Mouse (Mus musculus) bone marrow macrophage, adult 2 months (primary cell): Measurements from ENCODE around the gene Gna11. TPM values are rescaled to one million over a fixed set of nuclear protein-coding genes. Genes with fewer than 3 reads are reported as not detected.

Experiments used
- H3K27ac ChIP-seq: 2 replicates; pipeline ENCODE4 v1.5.1; 2012; ENCODE audit warnings: low read depth, low read length; ENCODE audit not compliant: insufficient read depth
- H3K4me1 ChIP-seq: 2 replicates; pipeline ENCODE4 v1.6.1; 2012; ENCODE audit warnings: low read length; ENCODE audit not compliant: control insufficient read depth, insufficient read depth
- H3K4me3 ChIP-seq: 2 replicates; pipeline ENCODE4 v1.5.1; 2012; ENCODE audit warnings: mild to moderate bottlenecking, low read length, moderate library complexity; ENCODE audit not compliant: insufficient read depth
- CTCF ChIP-seq: IDR thresholded peaks from 2 replicates; pipeline ENCODE4 v1.5.1; 2012; ENCODE audit warnings: low read depth, mild to moderate bottlenecking, low read length, moderate library complexity
- POLR2A ChIP-seq: IDR thresholded peaks from 2 replicates; pipeline ENCODE4 v1.6.1; 2012; ENCODE audit warnings: mild to moderate bottlenecking, low read depth, low read length, borderline replicate concordance
- polyA plus RNA-seq: library from polyadenylated mRNA; stranded (reverse); fragments of >200 nt; gene quantifications from 2 replicates; pipeline ENCODE4 v1.2.4, GENCODE M21; 2012; ENCODE audit not compliant: missing spikeins, insufficient read depth, insufficient read length

Gna11 gene
- polyA plus RNA-seq, 1 experiment = 10.5 TPM

DNA sequence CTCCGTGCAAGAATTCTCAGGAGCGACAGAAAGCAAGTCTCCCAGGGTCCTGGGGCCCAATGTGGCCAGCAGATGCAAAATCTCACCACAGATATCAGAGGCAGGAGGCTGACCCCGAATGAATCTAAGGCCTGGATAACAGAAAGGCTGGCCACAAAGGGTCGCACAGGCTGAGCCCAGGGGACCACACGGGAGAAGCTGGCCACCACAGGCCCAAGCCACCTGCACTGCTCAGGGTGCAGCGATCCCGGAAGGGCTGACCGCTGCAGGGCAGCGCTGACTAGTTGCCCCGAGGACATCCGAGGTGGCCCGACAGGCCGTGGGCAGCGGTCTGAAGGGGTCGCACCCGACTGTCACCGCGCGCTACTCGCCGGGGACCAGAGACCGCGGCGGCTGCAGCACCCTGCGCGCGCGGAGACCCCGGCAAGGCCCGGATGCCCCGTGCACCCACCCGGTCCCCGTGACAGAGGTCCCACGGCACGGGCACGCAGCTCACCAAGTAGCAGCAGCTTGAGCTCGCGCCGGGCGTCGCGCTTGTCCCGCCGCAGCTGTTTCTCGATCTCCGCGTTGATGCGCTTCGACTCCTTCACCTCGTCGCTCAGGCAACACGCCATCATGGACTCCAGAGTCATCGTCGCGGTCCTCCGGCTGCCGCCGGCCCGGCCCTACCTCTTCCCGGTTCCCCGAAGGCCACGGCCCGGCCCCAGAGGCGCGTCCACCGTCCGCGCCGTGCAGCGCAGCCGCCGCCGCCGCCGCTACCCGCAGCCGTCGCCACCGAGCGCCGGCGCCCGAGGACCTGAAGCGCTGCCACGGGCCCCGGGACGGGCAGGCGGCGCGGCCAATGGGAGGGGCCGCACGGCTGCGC lies 462 bp downstream of the Gna11 start:
- Histone ChIP-seq H3K4me3 (peak overlapping the region; percentile 98), H3K4me1 (peaks cover 18% of the 10 kb centered on the region), H3K27ac (peak overlapping the region; percentile 26; the same call in 1 of the 2 replicates)
- TF ChIP-seq CTCF = no peak
- no peak for TF ChIP-seq POLR2A

DNA sequence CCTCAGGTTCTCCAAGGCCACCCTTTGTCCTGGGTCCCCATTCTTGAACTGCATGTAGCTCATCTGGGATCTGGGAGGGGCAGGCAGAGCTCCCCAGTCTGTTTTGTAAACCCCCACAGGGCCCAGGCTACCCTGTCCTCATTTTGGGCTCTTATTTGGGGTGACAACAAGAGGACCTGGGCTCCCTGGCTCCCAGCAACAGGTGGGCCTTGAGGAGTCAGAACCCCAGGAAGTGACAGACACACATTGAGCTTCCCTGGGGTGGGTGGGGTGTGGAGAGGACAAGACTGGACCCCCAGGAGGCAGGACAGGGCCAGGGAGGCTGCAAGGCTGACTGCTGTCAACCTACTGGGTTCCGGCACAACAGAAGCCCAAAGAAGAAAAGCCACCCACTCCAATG lies 1.4 kb downstream of the Gna11 start:
- peaks cover 18% of the 10 kb centered on the region for H3K4me1 ChIP-seq
- H3K4me3 ChIP-seq = peak overlapping the region; percentile 98
- TF ChIP-seq POLR2A (no peak), CTCF (no peak)
- H3K27ac ChIP-seq = no peak overlapping the region

DNA sequence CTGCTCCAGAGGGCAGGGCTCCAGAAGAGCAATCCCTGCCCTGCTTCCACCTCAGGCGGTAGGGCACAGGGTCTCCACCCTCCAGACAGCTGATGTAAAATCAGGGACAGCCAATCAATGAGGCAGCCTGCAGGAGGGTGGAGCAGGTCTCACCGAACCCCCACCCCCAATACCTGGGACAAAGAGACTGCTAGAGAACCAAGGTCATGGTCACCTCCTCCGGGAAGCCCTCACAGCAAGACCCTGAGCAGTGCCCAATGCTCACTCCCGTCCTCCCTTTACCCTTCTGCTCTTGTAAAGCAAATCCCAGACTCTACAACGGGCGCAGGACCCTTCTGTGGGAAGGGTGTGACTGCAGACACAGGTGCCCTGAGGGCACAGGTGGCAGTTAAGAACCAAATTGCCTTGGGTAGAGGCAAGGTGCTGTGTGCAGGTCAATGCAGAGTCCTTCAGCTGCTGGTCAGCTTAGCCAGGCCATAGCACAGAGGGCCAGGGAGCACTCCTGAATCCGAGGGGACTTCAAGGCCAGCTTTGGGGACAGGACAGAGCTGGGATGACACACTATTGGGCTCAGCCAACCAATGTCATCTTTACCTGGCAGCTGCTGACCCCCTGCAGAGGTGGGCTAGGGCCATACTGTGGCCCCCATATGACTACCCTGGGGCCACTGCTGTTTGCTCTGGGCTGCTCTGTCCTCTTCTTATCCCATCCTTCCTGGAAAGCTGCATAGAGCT lies 2.1 kb downstream of the Gna11 start:
- Histone ChIP-seq H3K4me3 (peak overlapping the region; percentile 98; the same call in 1 of the 2 replicates), H3K4me1 (peaks cover 18% of the 10 kb centered on the region), H3K27ac (no peak overlapping the region)
- TF ChIP-seq POLR2A = no peak
- TF ChIP-seq CTCF = no peak

DNA sequence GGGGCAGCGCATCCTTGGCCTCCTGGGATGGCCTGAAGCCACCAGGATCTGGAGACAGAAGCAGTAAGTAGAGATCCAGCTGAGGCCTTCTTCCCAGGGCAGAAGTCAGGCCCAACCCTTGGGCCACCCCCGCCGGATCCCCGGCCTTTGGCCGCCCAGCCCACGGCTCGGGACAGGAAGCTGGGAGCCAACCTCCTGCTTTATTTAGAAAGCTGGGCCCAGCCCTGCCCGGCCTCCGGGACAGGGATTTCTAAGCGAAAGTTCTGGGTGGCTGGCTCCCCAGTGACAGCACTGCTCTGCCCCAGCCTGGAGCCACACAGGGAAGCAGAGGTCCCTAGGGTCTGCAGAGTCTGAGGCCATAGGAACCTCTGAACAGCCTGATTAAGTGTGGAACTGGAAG lies 3.2 kb downstream of the Gna11 start:
- H3K27ac ChIP-seq = no peak overlapping the region
- H3K4me3 ChIP-seq = no peak overlapping the region
- peaks cover 18% of the 10 kb centered on the region for H3K4me1 ChIP-seq
- no peak for TF ChIP-seq POLR2A
- TF ChIP-seq CTCF = no peak

DNA sequence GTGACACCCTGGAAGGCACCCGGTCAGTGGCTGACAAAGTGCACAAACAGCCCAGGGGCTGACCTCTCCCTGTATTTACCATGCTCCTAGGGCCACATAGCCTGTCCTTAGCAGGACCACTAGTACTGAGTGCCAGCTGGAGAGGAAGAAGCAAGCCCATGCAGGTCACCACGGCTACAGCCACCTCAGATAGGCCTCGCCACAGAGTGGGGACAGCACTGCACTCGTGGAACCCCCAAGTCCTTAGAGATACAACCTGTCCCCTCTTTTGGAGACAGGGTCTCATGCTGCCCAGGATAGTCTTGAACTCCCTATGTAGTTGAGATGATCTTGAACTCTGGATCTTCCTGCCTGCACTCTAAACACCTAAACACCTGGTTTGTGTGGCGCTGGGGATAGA lies 3.6 kb downstream of the Gna11 start:
- Histone ChIP-seq H3K4me3 (no peak overlapping the region), H3K4me1 (peaks cover 18% of the 10 kb centered on the region), H3K27ac (no peak overlapping the region)
- TF ChIP-seq POLR2A (no peak), CTCF (no peak)

DNA sequence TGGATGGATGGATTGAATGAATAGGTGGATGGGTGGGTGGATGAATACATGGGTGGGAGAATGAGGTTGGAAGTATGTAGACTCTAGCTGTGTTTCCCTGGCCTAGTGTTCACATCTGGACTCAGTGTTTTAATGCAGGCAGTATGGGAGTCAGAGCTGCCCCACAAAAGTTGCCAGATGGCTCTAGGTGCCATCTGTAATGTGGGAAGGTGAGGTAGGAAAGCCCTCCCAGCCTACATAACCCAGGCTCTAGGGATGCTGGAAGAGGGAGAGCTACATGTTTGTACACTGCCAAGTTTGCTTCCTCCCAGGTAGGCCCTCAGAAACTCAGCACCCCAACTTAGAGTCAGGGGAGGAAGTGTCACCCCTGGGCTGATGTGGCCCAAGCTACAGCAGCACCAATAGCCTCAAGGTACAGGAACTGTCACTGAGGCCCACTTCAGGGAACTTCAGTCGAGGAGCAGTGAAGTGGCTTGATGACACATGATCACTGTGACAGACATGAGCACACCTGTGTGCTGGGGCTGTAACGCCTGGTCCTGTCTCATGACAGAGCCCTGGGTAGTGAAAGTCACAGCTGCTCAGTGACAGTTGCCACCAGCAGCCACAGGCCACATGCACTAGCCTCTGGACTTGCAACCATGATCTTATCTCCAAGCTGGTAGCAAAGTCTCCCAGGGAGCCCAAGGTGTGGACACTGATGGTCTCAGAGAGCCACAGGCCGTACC lies 6.5 kb downstream of the Gna11 start:
- no peak for TF ChIP-seq CTCF
- TF ChIP-seq POLR2A = no peak
- peaks cover 15% of the 10 kb centered on the region for H3K4me1 ChIP-seq
- H3K27ac ChIP-seq = no peak overlapping the region
- H3K4me3 ChIP-seq = no peak overlapping the region

DNA sequence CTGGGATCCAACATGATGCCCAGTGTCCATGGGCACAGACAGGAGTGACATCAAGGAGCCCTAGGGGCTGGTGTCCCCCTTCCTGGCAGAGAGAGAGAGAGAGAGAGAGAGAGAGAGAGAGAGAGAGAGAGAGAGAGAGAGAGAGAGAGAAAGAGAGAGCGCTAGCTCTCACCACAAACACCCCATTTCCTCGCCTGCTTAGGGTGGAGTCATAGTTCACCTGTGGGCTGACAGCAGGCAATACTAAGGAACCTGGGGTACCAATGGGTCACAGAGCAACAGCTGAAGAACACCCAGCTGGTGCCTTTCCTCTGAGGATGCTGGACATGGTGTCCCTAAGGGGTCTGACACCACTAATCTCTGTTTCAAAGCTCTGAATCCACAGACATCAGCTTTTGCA lies 7.6 kb downstream of the Gna11 start:
- peaks cover 5% of the 10 kb centered on the region for H3K4me1 ChIP-seq
- H3K27ac ChIP-seq = no peak overlapping the region

DNA sequence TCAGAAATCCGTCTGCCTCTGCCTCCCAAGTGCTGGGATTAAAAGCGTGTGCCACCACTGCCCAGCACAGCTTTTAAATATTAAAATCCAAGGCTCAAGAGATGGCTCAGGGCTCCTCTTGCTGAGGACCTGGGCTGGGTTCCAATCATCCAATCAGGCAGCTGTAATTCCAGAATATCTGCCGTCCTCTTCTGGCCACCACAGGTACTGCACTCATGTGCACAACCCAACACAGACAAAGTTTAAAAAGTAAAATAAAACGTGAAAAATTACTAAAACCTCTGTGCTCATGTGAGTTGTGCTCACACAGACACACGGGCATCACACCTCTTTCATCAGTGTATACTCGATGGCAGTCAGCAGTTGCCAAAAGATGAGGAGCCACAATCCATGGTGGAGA lies 8.3 kb downstream of the Gna11 start:
- no peak overlapping the region for H3K27ac ChIP-seq
- H3K4me1 ChIP-seq = no peaks in the 10 kb centered on the region
- TF ChIP-seq POLR2A (no peak), CTCF (peak; percentile 40)
- no peak overlapping the region for H3K4me3 ChIP-seq

More for the DNA sequence above, 7.6 kb downstream of the Gna11 start:
- no peak overlapping the region for H3K4me3 ChIP-seq
- no peak for TF ChIP-seq POLR2A
- no peak for TF ChIP-seq CTCF

DNA sequence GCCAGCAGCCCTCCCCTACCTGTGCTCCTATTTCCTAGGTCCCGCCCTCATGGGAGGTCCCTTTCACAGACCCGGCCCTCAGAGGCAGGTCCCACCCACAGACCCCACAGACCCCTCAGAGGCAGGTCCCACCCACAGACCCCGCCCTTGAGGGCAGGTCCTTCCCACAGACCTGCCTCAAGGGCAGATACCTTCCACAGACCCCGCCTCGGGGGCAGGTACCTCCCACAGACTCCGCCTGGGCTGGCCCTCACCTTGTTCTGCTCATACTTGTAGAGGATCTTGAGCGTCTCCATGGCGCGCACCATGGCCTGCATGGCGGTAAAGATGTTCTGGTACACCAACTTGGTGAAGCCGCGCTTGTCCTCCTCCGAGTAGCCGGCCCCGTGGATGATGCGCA lies 10.2 kb downstream of the Gna11 start:
- Histone ChIP-seq H3K4me3 (no peak overlapping the region), H3K4me1 (no peaks in the 10 kb centered on the region), H3K27ac (no peak overlapping the region)
- TF ChIP-seq POLR2A = no peak
- TF ChIP-seq CTCF = no peak

DNA sequence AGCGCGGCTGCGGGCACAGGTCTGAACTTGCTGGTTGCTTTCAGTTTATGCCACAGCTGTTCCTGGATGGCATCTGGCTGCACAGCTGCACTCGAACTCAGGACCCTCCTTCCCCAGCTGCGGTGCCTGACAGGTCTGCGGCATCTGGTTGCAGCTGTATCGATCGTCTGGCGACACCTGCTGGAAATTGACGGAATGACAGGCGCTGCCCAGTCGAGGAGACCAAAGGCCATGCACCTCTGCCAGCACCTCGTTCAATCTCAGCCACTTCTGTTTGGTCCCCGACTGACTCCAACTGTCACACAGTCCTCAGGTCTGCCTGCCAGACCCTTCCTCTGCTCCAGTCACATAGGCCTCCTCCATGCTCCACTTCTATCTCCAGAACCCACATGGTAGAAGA lies 18.2 kb downstream of the Gna11 start:
- peaks cover 11% of the 10 kb centered on the region for H3K4me1 ChIP-seq
- H3K27ac ChIP-seq = no peak overlapping the region
- no peak overlapping the region for H3K4me3 ChIP-seq
- peak; percentile 71 for TF ChIP-seq CTCF
- TF ChIP-seq POLR2A = no peak
